Mouse (Mus musculus): ENCODE data around the gene Unc93b1.

DNA sequence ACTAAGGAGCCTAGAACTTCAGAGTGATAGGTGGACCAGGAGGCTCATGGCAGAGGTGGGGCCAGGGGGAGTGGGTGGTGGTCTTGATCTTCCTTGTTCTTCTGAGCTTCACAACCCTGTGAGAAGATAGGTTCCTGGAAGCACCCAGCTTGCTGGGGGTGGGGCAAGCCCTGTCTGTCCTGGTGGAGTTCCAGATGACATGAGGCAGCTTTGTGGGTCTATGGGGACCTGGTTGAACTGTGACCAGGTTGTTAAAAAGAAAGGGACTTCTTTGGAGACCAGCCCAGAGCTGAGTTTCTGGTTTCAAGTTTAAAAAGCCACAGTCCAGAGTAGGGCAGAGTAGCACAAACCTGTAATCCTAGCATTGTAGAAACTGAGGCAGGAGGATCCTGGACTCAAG lies 24.0 kb downstream of the Unc93b1 start:
- TF ChIP-seq CTCF (IDR thresholded peaks at IDR 0.05; ENCODE audit: low read depth) (no peak), EP300 (IDR thresholded peaks at IDR 0.05; ENCODE audit: low read depth) (no peak)
